ENCODE assay signal across 8 mouse cellular contexts in the genomic region with DNA sequence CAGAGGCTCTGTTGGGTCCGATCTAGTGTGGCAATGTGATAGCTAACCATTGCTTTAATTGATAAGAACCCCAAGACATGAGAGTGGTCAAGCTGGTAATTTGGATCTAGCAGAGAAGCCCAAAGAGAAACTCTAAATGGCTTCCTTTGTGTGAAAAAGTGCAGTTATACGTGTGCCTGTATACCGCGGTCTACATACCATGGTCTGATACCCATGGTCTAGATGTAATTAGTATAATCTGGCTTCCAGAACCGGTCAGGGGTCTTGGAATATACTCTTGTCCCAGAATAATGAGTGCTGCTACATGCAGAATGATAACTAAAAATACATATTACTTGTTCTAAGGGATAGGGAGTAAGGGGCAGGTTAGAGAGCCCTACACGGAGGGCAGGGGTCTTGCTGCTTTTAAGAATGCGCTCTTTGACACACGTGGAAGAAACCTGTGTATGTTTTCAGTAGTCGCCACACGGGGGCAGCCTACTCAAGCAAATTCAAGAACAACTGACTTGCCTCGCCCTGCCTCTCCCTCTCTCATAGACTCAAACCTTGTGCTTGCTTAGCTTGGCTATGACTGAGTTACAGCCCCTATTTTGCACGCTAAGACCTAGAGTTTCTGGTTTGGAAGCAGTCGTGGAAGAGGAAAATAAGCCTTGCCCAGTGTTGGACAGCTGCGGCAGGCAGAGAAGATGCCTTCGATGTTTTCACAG. TPM values are rescaled to one million over a fixed set of nuclear protein-coding genes. Genes with fewer than 3 reads are reported as not detected.
DNase-seq lines count a peak whose midpoint lies in the region; ATAC-seq and TF ChIP-seq lines count a peak whose summit lies in the region.

No protein-coding gene starts in this region.

- H3K27ac ChIP-seq in forebrain, embryonic 12.5 days, result no peak overlapping the region
- no peak overlapping the region for H3K27ac ChIP-seq in layer of hippocampus, adult 2 months
- H3K27ac ChIP-seq in thymus, adult 2 months (ENCODE audit: control insufficient read depth, insufficient read depth, low read length), result no peak overlapping the region

- no peaks in the 10 kb centered on the region for H3K4me1 ChIP-seq in forebrain, embryonic 12.5 days
- H3K4me1 ChIP-seq in lung, adult 2 months (ENCODE audit: control insufficient read depth, insufficient read depth, low read length), result no peaks in the 10 kb centered on the region
- no peaks in the 10 kb centered on the region for H3K4me1 ChIP-seq in thymus, adult 2 months (replicated peaks; ENCODE audit: control insufficient read depth, insufficient read depth, low read length)

- peak; percentile 77 for ATAC-seq in forebrain, embryonic 12.5 days (ENCODE audit: low FRiP score)

- DNase-seq in ES-CJ7 (ENCODE audit: low read depth, low spot score), result peak; percentile 91
- peak; percentile 58 for DNase-seq in c-Kit-positive CD71-positive TER-119-negative erythroid progenitor cells, embryonic 14.5 days (ENCODE audit: low read depth)
- DNase-seq in heart, postnatal 4 days, result peak; percentile 76
- peak; percentile 52 to 64 for DNase-seq in layer of hippocampus, adult 2 months (ENCODE audit: low spot score in 2 of 2)
- peak; percentile 48 for DNase-seq in lung, adult 2 months
- DNase-seq in ovary, postnatal 10 days (ENCODE audit: low spot score), result peak; percentile 18
- peak; percentile 55 for DNase-seq in thymus, adult 2 months

- H3K36me3 ChIP-seq in forebrain, embryonic 12.5 days (replicated peaks), result no peaks in the 10 kb centered on the region
- peaks cover 6% of the 10 kb centered on the region for H3K36me3 ChIP-seq in thymus, adult 2 months (ENCODE audit: control insufficient read depth, insufficient read depth, low read length)

- 58% methylated on average over 15 of the region's 15 CpGs for WGBS in forebrain, embryonic 12.5 days
- 47% methylated on average over 15 of the region's 15 CpGs for WGBS in lung, adult 2 months
- WGBS in thymus, adult 2 months, result 64% methylated on average over 15 of the region's 15 CpGs

- H3K9me3 ChIP-seq in forebrain, embryonic 12.5 days, result no peaks in the 10 kb centered on the region

- TF ChIP-seq CTCF in layer of hippocampus, adult 2 months (conservative IDR thresholded peaks at IDR 0.05), result peak; percentile 89
- peak; percentile 76 for TF ChIP-seq CTCF in lung, adult 2 months (IDR thresholded peaks at IDR 0.05; ENCODE audit: insufficient read depth, low read length)
- TF ChIP-seq CTCF in thymus, adult 2 months (IDR thresholded peaks at IDR 0.05; ENCODE audit: borderline replicate concordance, control insufficient read depth, extremely low read depth, insufficient read depth, low read length, poor library complexity), result no peak

- no peak overlapping the region for H3K4me2 ChIP-seq in forebrain, embryonic 12.5 days

- H3K4me3 ChIP-seq in forebrain, embryonic 12.5 days (replicated peaks), result no peak overlapping the region
- H3K4me3 ChIP-seq in layer of hippocampus, adult 2 months, result peak overlapping the region; percentile 3; the same call in 1 of the 2 replicates
- no peak overlapping the region for H3K4me3 ChIP-seq in lung, adult 2 months (replicated peaks; ENCODE audit: extremely low read depth, low read depth, low read length)
- no peak overlapping the region for H3K4me3 ChIP-seq in thymus, adult 2 months (ENCODE audit: control insufficient read depth, insufficient read depth, low read length)

- no peak for TF ChIP-seq POLR2A in lung, adult 2 months (IDR thresholded peaks at IDR 0.05; ENCODE audit: borderline replicate concordance, extremely low read depth, low read depth, low read length)
- TF ChIP-seq POLR2A in thymus, adult 2 months (IDR thresholded peaks at IDR 0.05; ENCODE audit: control insufficient read depth, extremely low read depth, insufficient read depth, low read length, poor library complexity), result no peak

- H3K9ac ChIP-seq in forebrain, embryonic 12.5 days, result no peak overlapping the region

- no peaks in the 10 kb centered on the region for H3K27me3 ChIP-seq in forebrain, embryonic 12.5 days
- H3K27me3 ChIP-seq in thymus, adult 2 months (ENCODE audit: control insufficient read depth, insufficient read depth, low read length), result no peaks in the 10 kb centered on the region

RNA-seq across cellular contexts. Expression of gene Mthfd1l, which starts 23.4 kb away (rescaled TPM):
- polyA plus RNA-seq in forebrain, embryonic 12.5 days (2016; fragmentation: Nextera tagmentation; extraction: Ambion mirVana), result 11.2 TPM in 2 replicates
- total RNA-seq in heart, postnatal 4 days (2021), result 1 to 10 TPM; 6.6 to 8.0 TPM
- total RNA-seq in layer of hippocampus, adult 2 months (2021), result 1 to 10 TPM; 8.2 to 9.2 TPM
- 1.1 and 1.2 TPM in 2 replicates for polyA plus RNA-seq in lung, adult 2 months (2012; rRNA removed)
- polyA plus RNA-seq in thymus, adult 2 months (2012; rRNA removed), result 8.7 and 12.3 TPM in 2 replicates

Comparison
In these comparisons a context has a peak if more than half of its experiments do, and no peak if none do; other contexts are left out.
1. DNase-seq: peak in every context shown above with its lines; median percentile 91 in ES-CJ7; 76 in heart, postnatal 4 days; 58 in c-Kit-positive CD71-positive TER-119-negative erythroid progenitor cells, embryonic 14.5 days; 58 in layer of hippocampus, adult 2 months; 55 in thymus, adult 2 months; 48 in lung, adult 2 months; 18 in ovary, postnatal 10 days.